Mouse (Mus musculus): Measurements from ENCODE around the gene Lifr. TPM values are rescaled to one million over a fixed set of nuclear protein-coding genes. Genes with fewer than 3 reads are reported as not detected.

Lifr gene
- polyA plus RNA-seq, 1 experiment, result 19.9 TPM

DNA sequence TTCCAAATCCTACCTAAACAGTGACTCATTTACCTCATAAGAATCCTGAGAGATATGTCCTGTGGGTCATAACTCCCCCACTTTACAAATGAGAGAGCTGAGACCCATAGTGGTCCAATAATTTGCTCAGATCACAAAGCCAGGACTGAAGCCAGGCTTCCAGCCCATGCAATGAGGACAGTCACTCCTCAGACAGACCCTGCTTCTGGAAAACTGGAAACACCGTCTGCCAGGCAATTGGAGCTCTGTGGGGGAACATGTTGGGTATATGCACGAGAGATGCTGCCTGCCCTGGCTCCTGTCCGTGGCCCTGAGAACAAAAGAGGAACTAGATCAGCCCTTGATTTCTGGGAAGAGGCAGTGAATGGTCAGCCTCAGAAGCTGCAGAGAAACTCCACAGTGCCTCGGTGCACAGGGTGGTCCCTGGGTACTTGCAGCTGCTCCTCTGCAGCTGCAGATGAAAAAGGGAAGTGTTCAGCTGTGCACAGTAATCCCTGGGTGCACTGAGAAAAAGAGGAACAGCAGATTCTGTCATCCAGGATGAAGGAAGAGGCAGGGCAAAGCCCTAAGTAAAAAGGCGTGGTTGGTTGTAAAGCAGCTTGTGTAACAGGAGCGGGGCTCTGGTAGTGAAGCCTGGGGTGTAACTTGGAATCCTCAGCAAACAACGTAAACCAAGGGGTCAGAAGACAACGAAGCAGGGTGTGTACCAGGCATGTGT is 5.5 kb upstream of the Lifr start:
- H3K4me1 ChIP-seq (ENCODE audit: control insufficient read depth, insufficient read depth, low read length), result no peaks in the 10 kb centered on the region
- H3K27ac ChIP-seq (ENCODE audit: insufficient read depth, low read length), result no peak overlapping the region
- no peak for TF ChIP-seq POLR2A (IDR thresholded peaks at IDR 0.05; ENCODE audit: borderline replicate concordance, insufficient read depth, low read length)
- TF ChIP-seq CTCF (IDR thresholded peaks at IDR 0.05; ENCODE audit: borderline replicate concordance, insufficient read depth, low read depth, low read length), result no peak
- WGBS, result 31% methylated on average over 8 of the region's 8 CpGs
- H3K27me3 ChIP-seq (ENCODE audit: control insufficient read depth, insufficient read depth, low read length), result no peaks in the 10 kb centered on the region
- no peak overlapping the region for H3K4me3 ChIP-seq (replicated peaks; ENCODE audit: insufficient read depth, low read depth, low read length)
- DNase-seq, result no peak

DNA sequence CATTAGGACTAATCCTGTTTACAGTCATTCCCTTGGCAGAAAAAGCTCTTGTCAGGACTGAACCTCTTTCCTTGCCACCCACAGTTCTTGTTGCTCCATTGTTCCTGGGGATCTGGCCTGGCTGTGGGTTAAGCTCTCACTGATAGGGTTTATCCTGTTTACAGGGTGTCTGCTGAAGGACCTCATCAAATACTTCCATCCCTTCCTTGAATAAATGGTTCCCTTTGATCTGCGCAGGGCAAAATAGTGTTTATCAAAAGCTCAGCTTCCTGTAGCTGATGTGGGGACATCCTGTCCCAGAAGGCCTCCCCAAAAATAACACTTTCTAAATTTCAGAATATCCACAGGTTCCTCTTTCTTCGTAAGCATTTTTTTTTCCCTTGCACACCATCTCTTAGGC is 1.7 kb upstream of the Lifr start:
- Histone ChIP-seq H3K4me1 (ENCODE audit: control insufficient read depth, insufficient read depth, low read length) (no peaks in the 10 kb centered on the region), H3K27ac (ENCODE audit: insufficient read depth, low read length) (no peak overlapping the region), H3K4me3 (replicated peaks; ENCODE audit: insufficient read depth, low read depth, low read length) (no peak overlapping the region), H3K27me3 (ENCODE audit: control insufficient read depth, insufficient read depth, low read length) (no peaks in the 10 kb centered on the region)
- DNase-seq, result no peak
- no peak for TF ChIP-seq POLR2A (IDR thresholded peaks at IDR 0.05; ENCODE audit: borderline replicate concordance, insufficient read depth, low read length)
- no peak for TF ChIP-seq CTCF (IDR thresholded peaks at IDR 0.05; ENCODE audit: borderline replicate concordance, insufficient read depth, low read depth, low read length)
- 70% methylated on average over 2 of the region's 2 CpGs for WGBS

DNA sequence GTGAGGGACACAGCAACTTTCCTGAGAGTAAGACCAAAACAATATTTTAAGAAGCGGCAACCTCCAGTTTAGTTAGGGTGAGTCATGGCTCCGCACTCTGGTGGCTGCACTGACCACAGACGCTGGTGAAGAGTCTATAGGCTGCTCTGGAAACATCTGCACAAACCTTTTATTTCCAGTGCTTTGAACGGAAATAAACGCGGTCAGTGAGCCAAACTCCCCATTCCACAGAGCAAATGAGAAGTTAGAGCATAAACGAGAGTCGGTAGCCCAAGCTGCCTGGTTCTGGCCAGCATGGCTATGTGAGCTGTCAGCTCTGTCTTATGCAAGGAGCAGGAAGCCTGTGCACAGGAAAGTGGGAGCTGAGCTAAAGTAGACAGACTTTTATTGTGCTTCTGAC is 1.9 kb downstream of the Lifr start:
- no peak overlapping the region for H3K4me3 ChIP-seq (replicated peaks; ENCODE audit: insufficient read depth, low read depth, low read length)
- no peaks in the 10 kb centered on the region for H3K4me1 ChIP-seq (ENCODE audit: control insufficient read depth, insufficient read depth, low read length)
- DNase-seq, result no peak
- no peaks in the 10 kb centered on the region for H3K27me3 ChIP-seq (ENCODE audit: control insufficient read depth, insufficient read depth, low read length)
- WGBS, result 40% methylated on average over 8 of the region's 8 CpGs
- H3K27ac ChIP-seq (ENCODE audit: insufficient read depth, low read length), result no peak overlapping the region
- TF ChIP-seq POLR2A (IDR thresholded peaks at IDR 0.05; ENCODE audit: borderline replicate concordance, insufficient read depth, low read length) (no peak), CTCF (IDR thresholded peaks at IDR 0.05; ENCODE audit: borderline replicate concordance, insufficient read depth, low read depth, low read length) (no peak)

DNA sequence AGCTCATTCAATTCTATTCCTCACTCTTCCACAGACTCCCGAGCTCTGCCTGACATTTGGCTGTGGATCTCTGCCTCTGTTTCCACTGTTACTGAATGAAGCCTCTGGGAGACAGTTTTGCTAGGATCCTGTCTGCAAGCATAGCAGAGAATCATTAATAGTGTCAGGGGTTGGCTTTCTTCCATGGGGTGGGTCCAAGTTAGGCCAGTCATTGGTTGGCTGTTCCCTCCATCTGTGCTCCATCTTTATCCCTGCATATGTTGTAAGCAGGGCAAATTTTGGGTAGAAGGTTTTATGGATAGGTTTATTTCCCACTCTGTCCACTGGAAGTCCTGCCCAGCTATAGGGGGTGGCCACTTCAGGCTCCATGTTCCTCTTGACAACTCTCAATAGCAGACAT is 9.0 kb downstream of the Lifr start:
- no peaks in the 10 kb centered on the region for H3K4me1 ChIP-seq (ENCODE audit: control insufficient read depth, insufficient read depth, low read length)
- TF ChIP-seq POLR2A (IDR thresholded peaks at IDR 0.05; ENCODE audit: borderline replicate concordance, insufficient read depth, low read length) (no peak), CTCF (IDR thresholded peaks at IDR 0.05; ENCODE audit: borderline replicate concordance, insufficient read depth, low read depth, low read length) (no peak)
- no peak for DNase-seq
- no peak overlapping the region for H3K27ac ChIP-seq (ENCODE audit: insufficient read depth, low read length)
- WGBS, result 36% methylated on average over 1 of the region's 1 CpGs
- no peak overlapping the region for H3K4me3 ChIP-seq (replicated peaks; ENCODE audit: insufficient read depth, low read depth, low read length)
- no peaks in the 10 kb centered on the region; the same call in 1 of the 2 replicates for H3K27me3 ChIP-seq (ENCODE audit: control insufficient read depth, insufficient read depth, low read length)

DNA sequence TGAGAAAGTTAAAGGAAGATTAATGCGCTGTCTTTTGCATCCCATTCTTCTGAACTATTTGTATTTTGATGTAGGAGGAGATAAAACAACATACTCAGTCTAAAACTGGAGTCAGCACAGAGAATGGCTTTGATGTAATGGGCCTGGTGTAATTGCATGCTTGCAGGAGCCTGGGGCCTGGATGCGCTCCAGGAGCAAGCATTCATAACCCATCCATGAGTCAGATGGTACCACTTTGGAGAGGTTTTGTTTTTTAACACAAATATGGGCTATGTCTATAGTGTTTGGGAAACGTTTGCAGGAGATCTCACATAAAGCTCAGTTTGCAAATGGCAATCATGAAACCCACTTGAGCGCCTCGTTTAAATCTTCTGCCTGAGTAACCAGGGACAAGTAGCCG is 9.8 kb downstream of the Lifr start:
- no peak overlapping the region for H3K4me3 ChIP-seq (replicated peaks; ENCODE audit: insufficient read depth, low read depth, low read length)
- H3K27me3 ChIP-seq (ENCODE audit: control insufficient read depth, insufficient read depth, low read length), result no peaks in the 10 kb centered on the region; the same call in 1 of the 2 replicates
- no peaks in the 10 kb centered on the region for H3K4me1 ChIP-seq (ENCODE audit: control insufficient read depth, insufficient read depth, low read length)
- 75% methylated on average over 6 of the region's 6 CpGs for WGBS
- no peak for DNase-seq
- H3K27ac ChIP-seq (ENCODE audit: insufficient read depth, low read length), result no peak overlapping the region
- TF ChIP-seq CTCF (IDR thresholded peaks at IDR 0.05; ENCODE audit: borderline replicate concordance, insufficient read depth, low read depth, low read length) (no peak), POLR2A (IDR thresholded peaks at IDR 0.05; ENCODE audit: borderline replicate concordance, insufficient read depth, low read length) (no peak)

DNA sequence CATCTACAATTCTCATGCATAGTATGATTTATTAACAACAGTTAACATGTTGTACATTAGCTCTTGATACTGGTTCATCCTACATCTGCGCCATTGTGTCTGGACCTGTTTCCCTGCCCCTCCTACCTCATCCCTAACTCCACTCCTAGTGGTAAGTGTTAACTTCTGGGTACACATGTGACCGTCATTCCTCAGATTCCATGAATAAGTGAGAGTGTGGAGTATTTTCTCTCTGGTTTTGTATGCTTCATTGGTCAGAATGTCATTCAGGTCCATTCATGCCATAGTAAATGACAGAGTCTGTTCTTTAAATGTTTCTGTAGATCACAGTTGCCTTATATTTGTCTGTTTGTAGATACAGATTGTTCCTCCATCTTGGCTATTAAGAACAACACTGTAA is 12.6 kb downstream of the Lifr start:
- no peak for DNase-seq
- Histone ChIP-seq H3K4me3 (replicated peaks; ENCODE audit: insufficient read depth, low read depth, low read length) (no peak overlapping the region), H3K27ac (ENCODE audit: insufficient read depth, low read length) (no peak overlapping the region), H3K4me1 (ENCODE audit: control insufficient read depth, insufficient read depth, low read length) (no peaks in the 10 kb centered on the region), H3K27me3 (ENCODE audit: control insufficient read depth, insufficient read depth, low read length) (no peaks in the 10 kb centered on the region; the same call in 1 of the 2 replicates)
- WGBS, result 93% methylated on average over 2 of the region's 2 CpGs
- TF ChIP-seq POLR2A (IDR thresholded peaks at IDR 0.05; ENCODE audit: borderline replicate concordance, insufficient read depth, low read length) (no peak), CTCF (IDR thresholded peaks at IDR 0.05; ENCODE audit: borderline replicate concordance, insufficient read depth, low read depth, low read length) (no peak)

DNA sequence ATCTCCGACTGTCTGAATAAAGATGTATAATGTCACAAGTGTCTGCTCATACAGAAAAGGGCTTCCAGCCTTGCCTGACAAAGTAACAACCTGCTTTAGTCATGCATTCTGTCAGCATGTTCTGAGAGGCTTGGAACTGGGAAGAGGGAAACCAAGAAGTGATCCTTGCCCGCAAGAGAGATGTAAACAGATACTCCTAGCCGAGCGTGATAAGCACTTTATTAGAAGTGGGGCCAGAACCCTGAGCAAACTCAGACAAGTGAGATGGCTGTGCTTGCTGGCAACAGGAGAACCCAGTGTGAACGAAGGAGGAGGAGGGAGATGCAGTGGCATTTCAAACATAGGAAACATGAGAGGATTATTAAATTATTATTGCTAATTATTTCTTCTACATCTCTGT is 14.8 kb downstream of the Lifr start:
- H3K4me1 ChIP-seq (ENCODE audit: control insufficient read depth, insufficient read depth, low read length), result no peaks in the 10 kb centered on the region
- H3K27me3 ChIP-seq (ENCODE audit: control insufficient read depth, insufficient read depth, low read length), result no peaks in the 10 kb centered on the region; the same call in 1 of the 2 replicates
- no peak for TF ChIP-seq POLR2A (IDR thresholded peaks at IDR 0.05; ENCODE audit: borderline replicate concordance, insufficient read depth, low read length)
- TF ChIP-seq CTCF (IDR thresholded peaks at IDR 0.05; ENCODE audit: borderline replicate concordance, insufficient read depth, low read depth, low read length), result no peak
- H3K27ac ChIP-seq (ENCODE audit: insufficient read depth, low read length), result no peak overlapping the region
- no peak for DNase-seq
- no peak overlapping the region for H3K4me3 ChIP-seq (replicated peaks; ENCODE audit: insufficient read depth, low read depth, low read length)
- WGBS, result 63% methylated on average over 5 of the region's 5 CpGs

DNA sequence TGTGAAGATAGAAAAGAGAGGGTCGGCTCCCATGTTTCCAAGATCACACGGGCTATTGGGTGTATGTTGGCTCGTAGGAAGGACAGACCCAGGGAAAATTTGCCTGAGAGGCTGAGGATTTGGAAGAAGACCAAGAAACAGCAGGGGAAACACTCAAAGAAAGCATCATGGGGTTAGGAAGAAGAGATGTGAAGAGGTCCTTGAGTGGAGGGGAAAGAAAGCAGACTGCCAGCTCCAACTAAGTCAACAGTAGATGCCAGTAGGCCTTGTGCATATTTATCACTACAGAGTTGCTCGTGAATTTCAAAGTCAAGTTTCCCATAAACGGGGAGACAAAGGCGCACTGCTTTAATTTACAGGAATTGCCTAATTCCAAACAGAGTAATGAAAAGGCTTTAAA is 17.7 kb downstream of the Lifr start:
- no peaks in the 10 kb centered on the region; the same call in 1 of the 2 replicates for H3K27me3 ChIP-seq (ENCODE audit: control insufficient read depth, insufficient read depth, low read length)
- H3K27ac ChIP-seq (ENCODE audit: insufficient read depth, low read length), result no peak overlapping the region
- no peak for TF ChIP-seq POLR2A (IDR thresholded peaks at IDR 0.05; ENCODE audit: borderline replicate concordance, insufficient read depth, low read length)
- TF ChIP-seq CTCF (IDR thresholded peaks at IDR 0.05; ENCODE audit: borderline replicate concordance, insufficient read depth, low read depth, low read length), result no peak
- H3K4me1 ChIP-seq (ENCODE audit: control insufficient read depth, insufficient read depth, low read length), result no peaks in the 10 kb centered on the region
- H3K4me3 ChIP-seq (replicated peaks; ENCODE audit: insufficient read depth, low read depth, low read length), result no peak overlapping the region
- no peak for DNase-seq
- WGBS, result 65% methylated on average over 6 of the region's 6 CpGs
